Mouse (Mus musculus): ENCODE results near the gene Npy4r.

The Npy4r gene

DNA sequence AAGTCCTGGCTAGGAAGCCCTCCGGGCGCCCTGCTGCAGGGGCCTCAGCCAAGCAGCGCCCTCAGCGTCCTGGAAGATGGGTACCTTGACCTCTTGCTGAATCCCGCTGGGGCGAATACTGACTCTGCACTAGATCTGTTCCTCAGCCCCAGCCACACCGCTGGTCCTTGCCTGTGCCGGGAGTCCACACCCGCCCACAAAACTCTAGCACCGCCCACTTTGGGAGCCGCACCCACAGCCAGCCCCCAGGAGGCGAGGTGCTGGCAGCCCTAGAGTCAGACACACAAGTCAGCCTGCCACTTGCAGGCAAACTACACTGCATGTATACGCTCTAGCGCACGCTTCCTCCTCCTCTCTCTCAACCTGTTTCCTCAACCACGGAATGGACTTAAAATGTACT, at the start of gene Npy4r:
Gene Npy4r (minus strand): TSS at position 148 of the 400 bp plus-strand sequence.
- DNase-seq, result peak; percentile 14

DNA sequence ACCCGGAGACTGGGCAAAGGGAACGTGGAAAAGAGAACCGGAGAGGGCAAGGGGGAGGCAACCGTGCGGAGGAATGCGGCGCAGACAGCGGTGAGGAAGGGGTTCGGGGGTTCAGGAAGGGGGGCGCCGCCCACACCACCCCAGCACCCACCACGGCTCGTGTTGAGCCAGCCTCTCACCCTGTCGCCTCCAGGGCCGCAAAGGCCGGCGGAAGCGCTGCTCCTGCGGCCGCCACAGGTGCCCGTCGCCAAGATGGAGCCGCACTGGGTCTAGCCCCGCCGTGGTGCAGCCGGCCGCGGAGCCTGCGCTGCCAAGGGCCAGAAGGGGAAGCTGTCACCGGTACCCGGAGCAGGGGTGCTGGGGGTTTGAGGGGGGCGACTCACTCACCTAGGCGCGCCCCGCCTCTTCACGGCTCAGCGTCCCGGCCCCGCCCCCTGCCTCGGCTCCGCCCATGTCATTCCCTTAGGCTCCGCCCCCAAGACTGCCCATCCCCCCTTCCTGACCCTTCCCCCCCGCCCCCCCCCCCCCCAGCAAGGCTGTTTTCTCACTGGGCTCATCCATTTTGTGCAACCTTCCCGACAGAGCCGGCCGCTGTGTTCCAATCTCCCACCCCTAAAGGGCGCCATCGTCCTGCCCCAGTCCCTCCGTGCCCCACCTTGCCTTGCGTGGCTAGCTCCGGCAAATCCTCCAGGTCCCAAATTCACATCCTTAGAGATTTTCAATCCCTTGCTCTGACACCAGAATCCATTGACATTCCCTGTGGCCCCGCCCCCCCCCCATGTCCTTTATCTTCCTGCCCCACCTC, 49.1 kb upstream of the Npy4r start, which contains the start of gene Gprin2:
Gene Gprin2 (minus strand): TSS at position 423 of the 805 bp plus-strand sequence.
- peak; percentile 5 for DNase-seq

- DNase-seq, result no peak
Observed at GRCm38 (mm10) chr14:34200738-34201230, 48.5 kb upstream of the Npy4r start.

DNA sequence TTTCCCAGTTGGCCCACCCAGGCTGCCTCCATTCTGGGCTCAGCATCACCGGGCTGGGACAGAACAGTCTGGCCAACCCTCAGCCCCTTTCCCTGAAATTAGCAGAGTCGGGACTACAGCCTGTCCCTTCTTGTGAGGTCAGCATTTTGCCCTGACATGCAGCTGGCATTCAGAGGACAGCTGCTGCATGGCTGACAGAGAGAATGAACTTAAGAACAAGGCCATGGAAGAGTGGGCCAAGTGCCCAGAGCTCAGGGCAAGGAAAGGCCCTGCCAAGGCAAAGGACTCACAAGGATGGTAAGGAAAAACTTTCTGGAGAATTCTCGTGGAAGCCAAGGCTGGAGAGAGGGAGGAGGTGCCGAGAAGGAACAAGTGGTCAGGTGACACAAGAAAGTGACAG, 44.4 kb upstream of the Npy4r start:
- no peak for DNase-seq

DNA sequence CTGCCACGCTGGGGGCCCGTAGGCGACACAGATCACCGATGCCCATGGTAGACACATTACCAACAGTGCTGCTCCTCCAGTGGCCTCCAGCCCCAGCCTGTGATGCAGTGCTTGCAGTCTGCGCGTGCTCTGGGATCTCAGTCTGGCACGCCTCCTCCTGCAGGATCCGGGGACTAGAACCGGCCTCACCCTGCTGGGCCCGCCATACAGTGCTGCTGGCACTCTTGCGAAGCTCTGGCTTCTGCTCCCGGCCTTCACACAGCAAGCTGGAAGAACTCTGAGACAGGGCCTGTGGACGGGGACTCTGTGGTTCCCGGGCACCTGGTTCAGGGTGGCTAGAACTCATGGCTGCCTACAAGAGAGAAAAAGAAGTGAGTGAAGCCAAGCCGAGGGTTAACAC, 43.2 kb upstream of the Npy4r start:
- no peak for DNase-seq

DNA sequence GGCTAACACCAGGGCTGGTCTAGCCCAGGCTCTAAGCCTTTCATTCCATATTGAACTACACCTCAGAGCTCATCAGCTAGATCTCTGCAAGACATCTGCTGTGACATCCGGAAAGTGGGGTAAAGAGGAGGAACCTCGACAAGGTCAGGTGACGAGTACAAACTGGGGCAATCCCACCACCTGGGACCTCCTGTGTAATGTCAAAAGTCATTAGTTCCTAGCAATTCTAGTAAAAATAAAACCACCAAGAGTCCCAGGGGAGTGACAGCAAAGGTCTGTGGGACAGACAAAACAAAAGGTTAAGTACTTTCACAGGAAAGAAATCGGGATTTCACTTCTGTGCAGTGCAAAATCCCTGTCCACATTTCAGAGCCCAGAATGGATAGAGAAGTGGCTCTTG, 41.6 kb upstream of the Npy4r start:
- no peak for DNase-seq

- no peak for DNase-seq
Observed at GRCm38 (mm10) chr14:34190361-34190760, 38.1 kb upstream of the Npy4r start.

GRCm38 (mm10) chr14:34188629-34189028, 36.3 kb upstream of the Npy4r start:
- peak; percentile 23 for DNase-seq

DNA sequence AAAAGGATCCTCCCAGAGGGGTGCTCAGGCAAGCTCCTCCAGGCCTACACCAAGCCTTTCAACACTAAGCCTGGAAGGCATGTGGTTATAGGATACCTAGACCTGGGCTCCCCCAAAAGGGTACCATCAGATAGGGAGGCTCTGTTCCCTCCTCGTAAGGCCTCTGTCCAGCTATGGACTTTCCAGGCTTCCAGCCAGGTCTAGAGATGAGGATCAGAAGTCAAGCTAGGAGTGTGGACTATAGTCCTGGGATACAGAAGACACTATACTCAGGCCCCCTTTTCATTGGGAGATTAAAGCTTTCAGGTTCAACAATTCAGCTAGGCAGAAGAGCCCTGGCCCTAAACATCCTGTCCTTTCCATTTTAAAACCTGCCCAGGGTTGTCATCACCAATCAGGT, 30.8 kb upstream of the Npy4r start:
- no peak for DNase-seq

- DNase-seq, result peak; percentile 84
Observed at GRCm38 (mm10) chr14:34179351-34179750, 27.1 kb upstream of the Npy4r start.

DNA sequence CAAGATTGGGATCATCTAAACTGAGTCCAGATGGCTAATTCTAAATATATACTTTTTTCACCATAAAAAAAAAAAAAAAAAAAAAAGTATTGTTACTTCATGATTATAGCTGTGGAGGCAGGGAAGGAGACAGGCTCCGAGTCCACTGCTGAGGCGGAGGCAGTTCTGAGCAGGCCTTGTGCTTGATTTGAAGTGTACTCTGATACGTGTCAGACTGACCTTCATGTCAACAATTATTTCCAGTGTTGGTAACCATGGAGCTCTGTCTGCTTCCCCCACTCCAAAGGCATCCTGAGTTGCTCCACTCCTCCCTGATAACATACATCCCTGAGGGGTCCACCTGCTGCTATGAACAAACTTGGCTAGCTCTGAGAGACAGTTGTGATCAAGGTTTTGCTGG, 18.8 kb upstream of the Npy4r start:
- no peak for DNase-seq

DNA sequence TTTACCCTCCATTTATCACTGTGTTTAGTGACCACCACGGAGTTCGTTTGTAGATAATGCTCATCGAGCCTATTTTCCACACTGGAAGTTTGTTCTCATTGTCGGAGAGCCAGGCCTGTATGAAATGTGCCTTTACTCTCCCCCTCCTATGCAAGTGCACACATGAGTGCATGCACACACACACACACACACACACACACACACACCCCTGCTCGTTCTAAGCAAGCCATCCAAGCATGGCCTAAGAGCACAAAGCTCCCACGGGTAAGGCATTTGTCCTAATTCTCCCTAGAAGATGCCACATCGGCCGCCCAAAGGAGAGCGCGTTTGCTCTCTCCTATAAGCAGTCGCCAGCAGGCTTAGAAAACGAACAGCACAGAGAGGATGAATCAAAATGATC, 3.5 kb upstream of the Npy4r start:
- no peak for DNase-seq

DNA sequence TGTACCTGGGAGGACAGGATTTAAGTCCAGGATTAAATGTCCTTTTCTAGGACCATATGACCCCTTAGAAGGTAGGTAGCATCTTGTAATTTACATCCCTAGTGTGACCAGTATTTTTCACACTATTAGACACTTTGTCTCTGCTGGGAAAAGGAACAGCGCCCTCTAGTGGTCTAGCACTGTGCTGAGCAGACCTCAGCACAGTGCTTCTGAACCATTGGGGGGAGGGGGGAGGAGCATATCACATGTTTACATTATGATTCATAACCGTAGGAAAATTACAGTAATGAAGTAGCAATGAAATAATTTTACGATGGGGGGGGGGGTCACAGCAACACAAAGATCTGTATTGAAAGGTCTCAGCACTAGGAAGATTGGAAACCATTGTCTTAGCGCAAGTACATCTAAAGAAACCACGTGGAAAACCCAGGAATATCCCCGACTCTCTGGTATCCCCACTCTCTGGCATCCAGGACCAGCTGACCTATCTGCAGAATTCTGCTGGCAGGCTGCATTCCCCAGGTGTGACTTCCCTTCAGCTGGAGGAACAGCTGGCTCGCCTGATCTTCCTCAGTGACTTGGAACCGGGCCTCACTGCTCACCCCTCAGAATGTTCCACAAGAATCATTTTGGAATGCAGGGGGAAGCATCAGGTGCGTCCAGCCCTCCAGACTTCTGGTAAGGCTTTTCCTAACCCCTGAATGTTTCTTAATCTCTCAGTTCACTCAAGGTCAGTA, 2.5 kb upstream of the Npy4r start:
- peak; percentile 15 for DNase-seq

DNA sequence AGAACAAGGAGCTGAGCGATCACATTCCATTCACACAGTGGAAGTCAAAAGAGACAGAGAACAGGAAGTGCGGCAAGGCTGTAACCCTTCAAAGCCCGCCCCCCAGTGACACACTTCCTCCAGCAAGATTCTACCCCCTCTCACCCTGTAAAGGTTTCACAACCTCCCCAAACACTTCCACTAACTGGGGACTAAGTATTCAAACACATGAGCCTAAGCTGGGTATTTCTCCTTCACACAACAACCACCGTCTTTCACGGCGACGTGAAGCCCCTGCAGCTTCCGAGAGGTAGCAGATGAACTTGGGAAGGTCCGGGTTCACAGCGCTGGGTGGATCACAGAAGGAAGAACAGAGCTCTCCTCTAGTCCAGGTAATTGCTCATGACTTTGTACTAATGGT, 9.4 kb downstream of the Npy4r start:
- no peak for DNase-seq

- DNase-seq, result no peak
Observed at GRCm38 (mm10) chr14:34142316-34142715, 10.0 kb downstream of the Npy4r start.

DNA sequence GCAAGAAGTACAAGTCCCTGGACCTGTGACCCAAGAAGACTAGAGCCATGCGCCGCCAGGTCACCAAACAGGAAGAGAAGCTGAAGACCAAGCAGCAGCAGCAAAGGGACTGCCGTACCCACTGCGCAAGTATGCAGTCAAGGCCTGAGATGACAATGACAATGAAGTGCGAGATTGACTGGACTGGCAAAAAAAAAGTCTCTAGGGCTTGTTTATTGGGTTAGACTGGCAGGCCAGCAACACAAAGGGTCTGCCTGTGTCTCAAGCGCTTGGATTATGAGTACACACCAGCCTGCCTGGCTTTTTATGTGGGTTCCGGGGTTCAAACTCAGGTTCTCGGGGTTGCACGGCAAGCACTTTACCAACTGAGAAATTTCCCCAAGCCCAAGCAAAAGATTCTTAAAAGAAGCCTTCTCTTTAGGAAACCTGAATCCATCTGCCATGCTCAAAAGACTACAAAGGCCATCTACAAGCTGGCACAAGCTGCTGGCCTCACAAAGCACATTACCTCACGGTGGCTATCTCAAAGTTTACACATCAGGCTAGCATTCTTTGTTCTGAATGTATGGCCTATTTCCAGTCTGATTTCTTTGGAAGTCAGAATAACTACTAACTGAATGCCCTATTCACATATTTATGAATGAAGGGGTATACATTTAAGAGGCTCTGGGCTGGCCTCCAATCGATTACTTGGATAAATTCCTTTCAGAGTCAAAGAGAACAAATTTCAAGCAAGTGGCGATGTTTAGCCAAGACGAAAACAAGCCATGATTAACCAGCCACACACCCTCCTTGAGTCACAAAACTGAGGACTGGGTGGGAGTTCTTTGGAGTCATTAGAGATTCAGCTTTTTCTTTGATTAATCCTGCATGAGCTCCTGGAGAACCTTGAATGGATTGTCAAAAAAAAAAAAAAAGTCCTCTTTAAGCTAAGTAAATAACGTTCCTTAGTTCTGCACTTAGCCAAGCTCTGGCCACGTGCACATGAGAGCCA, 12.3 kb downstream of the Npy4r start:
- no peak for DNase-seq

DNA sequence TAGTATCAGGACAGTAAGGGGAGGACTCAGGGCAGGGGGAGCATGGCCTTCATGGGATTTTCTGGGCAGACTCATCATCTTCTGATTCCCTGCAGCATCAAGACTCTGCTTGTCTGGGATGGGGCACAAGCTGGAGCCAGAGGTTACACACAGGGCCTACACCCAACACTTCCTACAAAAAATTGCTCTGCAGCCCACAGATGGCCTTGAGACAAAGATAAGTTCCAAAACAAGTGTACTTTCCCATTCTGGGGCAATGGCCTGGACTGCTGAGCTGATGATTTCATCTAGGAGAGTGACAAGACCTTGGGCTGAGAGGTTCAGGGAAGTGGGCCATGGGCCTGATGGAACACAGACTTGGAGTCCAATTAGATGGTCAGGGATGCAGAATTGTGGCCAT, 16.9 kb downstream of the Npy4r start:
- DNase-seq, result no peak

GRCm38 (mm10) chr14:34131216-34131615, 21.1 kb downstream of the Npy4r start:
- no peak for DNase-seq

- DNase-seq, result no peak
Observed at GRCm38 (mm10) chr14:34121691-34122090, 30.6 kb downstream of the Npy4r start.

DNA sequence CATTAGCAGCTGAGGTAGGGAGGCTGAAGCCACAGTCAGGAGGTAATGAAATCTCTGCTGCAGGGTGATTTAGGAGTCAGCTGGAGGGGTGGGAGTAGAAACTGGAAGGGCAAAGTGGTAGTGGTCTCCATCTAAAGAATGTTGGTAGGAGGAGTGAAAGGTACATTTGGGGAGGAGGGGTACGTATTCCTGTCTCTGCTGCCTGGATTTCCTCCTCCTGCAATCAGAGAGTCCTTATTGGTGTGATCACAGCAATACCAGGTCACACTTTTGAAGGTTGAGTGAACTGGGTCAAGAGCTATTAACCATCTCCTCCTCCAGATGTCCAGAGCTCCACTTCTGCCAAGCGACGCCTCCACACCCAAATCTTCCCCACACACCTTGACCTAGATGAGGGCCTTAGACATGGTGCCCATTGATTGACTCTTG, 31.4 kb downstream of the Npy4r start:
- DNase-seq, result no peak

- no peak for DNase-seq
Observed at GRCm38 (mm10) chr14:34120016-34120910, 32.0 kb downstream of the Npy4r start.

Data from right cerebral cortex, adult 18-20 months (tissue).